Mouse (Mus musculus): ENCODE results near the gene Lgals1.

DNA sequence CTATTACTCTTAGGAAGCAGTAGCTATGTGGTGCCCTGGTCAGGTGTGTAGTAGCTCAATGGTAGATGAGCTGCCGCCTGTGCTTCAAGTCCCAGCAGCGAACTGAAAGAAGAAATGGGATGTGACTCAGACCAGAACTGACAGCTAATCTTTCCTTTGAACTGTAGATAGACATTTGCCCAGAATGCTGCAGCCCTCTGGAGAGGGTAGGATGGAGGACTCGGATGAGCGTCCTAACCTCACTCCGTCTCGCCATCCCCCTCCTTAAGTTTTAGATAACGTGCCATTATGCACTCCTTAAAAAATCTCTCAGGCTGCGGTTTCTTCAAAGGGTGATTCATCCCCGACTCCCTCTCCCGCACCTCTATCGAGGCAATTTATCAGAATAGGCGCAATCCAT lies 6.6 kb upstream of the Lgals1 start:
- TF ChIP-seq EP300 (IDR thresholded peaks at IDR 0.05; ENCODE audit: low read depth) (no peak), CTCF (IDR thresholded peaks at IDR 0.05; ENCODE audit: low read depth) (no peak)
